Mouse (Mus musculus): ENCODE data around the gene Tmem43. TPM values are rescaled to one million over a fixed set of nuclear protein-coding genes. Genes with fewer than 3 reads are reported as not detected.

Tmem43 gene
- total RNA-seq, 1 experiment from 2014 or later: 46.2 TPM

DNA sequence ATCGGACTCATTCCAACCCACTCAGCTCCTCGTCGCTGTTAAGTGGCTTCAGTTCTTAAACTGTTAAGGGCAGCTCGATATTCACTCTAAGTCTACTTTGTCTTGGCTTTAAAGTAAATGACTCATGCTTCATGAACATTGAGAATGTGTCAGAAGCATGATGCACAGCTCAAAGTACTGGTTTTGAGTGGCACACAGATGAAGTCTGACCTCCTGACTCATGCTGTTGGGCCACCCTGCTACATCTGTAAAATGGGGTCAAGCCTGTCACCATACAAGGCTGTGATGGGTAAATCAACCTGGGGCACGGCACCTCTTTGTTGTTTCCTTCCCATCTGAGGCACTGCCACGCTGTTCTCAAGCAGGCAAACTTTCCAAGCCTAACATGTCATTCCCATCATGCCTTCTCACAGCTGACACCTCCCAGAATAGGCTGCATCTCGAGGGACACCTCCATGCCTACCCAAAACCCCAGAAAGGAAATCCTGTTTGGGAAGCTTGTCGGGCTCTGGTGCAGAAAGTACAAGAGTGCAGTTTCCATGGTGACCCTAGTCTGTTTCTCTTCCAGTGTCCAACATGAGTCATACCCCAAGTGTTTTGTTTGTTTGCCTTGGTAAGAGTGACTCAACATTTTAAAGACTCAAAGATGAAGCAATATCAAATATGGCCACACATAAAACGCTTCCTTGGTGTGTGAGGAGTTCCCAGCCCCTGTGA, 15.2 kb downstream of the Tmem43 start:
- peak; percentile 80 for ATAC-seq (replicated peaks; ENCODE audit: low read depth, poor library complexity, severe bottlenecking)

DNA sequence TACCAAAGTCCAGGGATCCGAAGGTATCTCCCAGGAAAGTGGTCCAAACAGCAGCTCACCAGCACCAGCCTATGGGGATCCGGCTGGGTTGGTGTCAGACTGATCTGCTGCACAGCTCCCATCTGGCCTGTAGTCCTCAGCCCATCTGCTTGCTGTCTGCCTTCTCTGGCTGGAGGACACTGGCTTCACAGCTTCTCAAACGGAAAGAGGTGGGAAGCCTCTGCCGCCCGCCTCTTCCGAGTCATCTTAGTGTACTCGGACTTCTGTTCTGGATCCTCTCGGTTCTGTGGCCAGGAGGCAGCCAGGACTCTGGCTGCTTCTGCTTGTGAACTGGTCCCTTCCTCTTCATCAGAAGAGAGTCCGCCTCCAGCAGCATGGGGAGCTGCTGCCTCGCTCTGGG, 16.4 kb downstream of the Tmem43 start:
- no peak for ATAC-seq (replicated peaks; ENCODE audit: low read depth, poor library complexity, severe bottlenecking)

DNA sequence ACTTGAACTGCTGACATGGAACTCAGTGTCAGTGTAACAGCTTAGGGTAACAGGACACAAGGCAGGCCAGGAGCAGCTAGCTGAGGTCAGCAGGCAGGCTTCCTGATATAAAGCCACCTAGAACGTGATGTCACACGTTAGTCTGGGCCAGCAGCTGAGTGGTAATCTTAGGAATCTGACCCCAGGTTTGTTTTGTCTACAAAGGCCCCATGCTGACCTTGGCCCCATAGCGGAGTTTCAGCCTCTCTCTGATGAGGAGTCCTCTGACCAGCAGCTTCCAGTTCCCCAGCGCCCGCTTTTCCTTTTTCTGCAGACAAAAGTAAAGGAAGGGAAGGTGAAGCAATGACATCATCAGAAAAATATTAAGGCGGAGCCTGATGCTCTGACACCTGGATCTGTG, 17.5 kb downstream of the Tmem43 start:
- no peak for ATAC-seq (replicated peaks; ENCODE audit: low read depth, poor library complexity, severe bottlenecking)

DNA sequence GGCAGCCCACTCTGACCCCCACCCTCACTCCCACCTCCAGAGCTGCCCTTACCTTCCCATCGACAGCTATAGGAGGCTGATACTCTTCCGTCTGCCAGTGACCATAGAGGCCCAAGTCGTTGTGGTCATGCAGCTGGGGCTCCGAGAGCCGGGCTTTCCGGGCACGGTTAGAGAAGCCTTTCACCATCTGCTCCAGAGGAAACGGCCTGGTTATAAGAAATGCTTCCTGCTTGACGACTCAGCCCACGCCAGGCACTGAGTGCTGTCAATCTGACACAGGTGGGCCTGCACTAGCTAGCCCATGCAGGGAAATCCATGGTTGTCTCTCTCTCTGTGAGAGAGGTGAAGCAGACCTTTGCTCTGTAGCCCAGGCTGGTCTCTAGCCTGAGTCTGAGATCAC, 19.6 kb downstream of the Tmem43 start:
- ATAC-seq (replicated peaks; ENCODE audit: low read depth, poor library complexity, severe bottlenecking): peak; percentile 57

DNA sequence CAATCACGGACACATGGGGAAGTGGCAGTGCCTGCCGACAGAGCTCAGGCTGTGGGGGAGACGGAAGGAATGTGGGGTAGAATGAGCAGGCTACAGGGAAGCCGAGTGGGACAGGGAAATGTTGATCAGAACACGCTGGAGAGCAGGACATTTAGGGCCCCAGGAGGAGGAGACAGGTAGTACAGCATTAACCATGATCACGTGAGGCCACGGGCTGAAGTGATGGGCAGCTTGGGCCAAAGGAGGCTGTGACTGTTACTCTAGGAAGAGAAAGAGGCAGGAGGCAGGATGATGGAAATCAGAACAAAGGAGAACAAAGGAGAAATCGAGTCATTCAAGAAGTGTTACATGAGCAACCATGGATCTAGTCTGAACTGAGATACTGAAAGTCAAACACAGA, 21.0 kb downstream of the Tmem43 start:
- no peak for ATAC-seq (replicated peaks; ENCODE audit: low read depth, poor library complexity, severe bottlenecking)

DNA sequence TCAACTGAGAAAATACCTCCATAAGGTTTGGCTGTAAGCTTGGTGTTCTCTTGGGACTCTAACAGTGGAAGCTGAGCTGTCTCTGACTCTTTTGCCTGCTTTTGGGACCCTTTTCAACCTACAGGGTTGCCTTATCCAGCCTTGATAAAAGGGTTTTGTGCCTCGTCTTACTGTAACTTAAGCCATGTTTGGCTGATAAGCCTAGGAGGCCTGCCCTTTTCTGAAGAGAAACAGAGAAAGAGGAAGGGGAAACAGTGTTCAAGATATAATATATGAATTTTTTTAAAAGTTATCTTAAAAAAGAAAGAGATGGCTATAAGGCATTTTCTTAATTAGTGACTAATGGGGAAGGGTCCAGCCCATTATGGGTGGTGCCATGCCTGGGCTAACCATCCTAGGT, 29.8 kb downstream of the Tmem43 start:
- no peak for ATAC-seq (replicated peaks; ENCODE audit: low read depth, poor library complexity, severe bottlenecking)

DNA sequence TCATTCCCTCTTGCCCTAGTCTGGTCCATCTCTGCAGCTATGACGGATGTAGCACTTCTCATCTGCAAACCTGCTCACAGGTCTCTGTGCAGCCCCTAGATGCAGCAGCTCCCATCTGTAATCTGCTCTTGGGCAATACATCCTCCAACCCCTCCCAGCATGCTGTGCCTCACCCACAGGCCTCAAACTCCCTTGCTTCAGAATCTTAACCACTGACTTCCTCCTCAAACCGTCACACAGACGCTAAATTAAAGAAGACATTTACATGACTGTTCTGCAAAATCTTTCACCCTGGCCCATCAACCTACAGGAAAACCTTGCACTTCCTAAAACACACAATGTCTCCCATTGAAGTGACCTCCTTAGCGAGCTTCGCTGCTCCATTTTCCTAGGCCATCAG, 32.5 kb downstream of the Tmem43 start:
- ATAC-seq (replicated peaks; ENCODE audit: low read depth, poor library complexity, severe bottlenecking): peak; percentile 96

DNA sequence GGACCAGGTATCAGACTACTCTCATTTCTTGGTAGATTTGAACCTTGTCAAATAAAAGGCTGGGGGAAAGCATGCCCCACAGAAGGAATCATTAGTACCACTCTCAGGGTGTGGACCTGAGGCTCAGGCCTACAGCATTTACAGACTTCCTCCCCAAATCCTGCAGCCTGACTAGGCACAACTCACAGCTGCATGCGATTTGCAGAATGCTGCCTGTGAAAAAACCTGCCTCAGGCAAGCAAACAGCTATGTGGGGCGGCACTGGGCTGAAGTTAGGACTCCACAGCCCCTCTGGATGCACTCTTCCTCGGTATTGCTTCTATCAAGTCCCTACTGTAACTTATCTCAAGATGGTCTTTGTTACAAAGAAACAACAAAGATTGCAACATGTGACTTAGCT, 34.5 kb downstream of the Tmem43 start:
- no peak for ATAC-seq (replicated peaks; ENCODE audit: low read depth, poor library complexity, severe bottlenecking)

DNA sequence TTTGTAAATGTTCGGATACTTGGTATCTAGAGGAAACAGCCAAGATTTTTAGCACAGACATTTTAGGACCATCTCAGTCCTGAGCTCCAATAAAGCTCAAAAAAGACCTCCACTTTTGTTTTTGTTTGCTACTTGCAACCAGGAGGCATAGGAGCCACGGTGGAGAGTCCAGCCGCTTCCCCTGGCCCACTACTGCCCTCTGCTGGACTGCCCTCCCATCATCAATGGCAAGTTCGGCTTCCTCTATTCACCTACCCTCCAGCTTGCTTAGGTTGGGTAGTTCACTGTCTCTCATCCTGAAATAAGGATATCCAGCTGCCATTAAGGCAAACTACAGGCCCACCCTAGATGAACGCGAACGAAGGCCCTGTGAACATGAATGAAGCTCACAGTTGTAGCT, 35.8 kb downstream of the Tmem43 start:
- peak; percentile 59 for ATAC-seq (replicated peaks; ENCODE audit: low read depth, poor library complexity, severe bottlenecking)

DNA sequence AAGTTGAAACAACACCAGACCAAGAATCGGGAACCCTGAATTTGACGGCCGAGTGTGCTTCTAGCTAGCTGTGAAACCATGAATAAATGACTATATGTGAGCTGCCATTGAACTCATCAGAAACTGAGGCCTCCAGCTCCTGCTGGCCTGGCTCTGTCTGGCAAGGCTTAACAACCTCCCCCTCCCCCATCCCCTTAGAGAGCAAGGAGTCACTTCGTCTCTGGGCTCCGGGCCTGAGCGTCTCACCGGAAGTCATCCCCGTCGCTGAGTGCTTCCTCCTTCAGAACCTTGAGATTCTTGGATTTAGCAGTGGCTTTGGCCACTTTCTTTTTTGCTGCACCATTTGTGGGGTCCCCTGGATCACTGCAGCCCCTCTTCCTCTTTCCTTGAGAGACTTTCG, 36.7 kb downstream of the Tmem43 start:
- no peak for ATAC-seq (replicated peaks; ENCODE audit: low read depth, poor library complexity, severe bottlenecking)

DNA sequence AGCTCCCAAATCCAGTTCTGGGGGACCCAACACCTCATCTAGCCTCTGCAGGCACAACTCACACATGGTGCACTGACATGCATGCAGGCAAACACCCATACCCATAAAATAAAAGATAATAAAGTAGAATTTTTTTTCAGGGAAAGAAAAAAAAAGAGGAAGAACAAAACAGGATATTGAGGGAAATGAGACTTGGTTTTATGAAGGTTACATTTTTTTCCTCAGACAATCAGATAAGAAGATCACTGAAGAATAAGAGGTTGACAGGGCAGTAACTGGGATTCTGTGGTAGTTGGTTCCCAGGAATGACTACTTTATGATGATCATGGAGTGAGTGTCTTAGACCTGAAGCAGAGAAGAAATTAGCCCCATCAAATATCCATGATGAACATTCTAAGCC, 40.6 kb downstream of the Tmem43 start:
- ATAC-seq (replicated peaks; ENCODE audit: low read depth, poor library complexity, severe bottlenecking): no peak

DNA sequence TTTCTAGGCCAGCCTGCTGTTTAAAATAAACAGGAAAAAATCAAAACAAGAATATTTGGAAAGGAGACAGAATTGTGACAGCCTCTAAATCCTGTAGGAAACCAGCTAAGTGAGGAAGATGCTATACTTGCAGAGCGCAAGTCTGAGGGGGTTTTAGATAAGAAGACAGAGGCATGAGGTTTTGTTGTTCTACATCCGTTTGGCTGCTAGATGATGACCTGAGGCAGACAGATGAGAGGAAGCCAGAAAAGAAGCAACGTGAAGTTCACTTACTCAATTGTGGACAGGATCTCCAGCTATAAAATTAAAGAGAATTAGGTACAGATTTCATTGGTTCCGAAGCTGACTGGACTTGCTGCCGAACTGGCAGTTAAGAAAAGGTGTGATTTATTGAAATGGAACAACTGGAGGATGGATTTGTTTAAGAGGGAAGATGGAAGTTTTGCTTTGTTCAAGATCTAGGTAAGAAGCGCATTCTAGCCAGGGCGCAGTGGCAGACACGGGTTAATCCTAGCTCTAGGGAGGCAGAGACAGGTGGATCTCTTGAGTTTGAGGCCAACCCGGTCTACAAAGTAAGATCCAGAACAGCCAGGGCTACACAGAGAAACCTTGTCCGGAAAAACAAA, 41.3 kb downstream of the Tmem43 start:
- ATAC-seq (replicated peaks; ENCODE audit: low read depth, poor library complexity, severe bottlenecking): no peak

DNA sequence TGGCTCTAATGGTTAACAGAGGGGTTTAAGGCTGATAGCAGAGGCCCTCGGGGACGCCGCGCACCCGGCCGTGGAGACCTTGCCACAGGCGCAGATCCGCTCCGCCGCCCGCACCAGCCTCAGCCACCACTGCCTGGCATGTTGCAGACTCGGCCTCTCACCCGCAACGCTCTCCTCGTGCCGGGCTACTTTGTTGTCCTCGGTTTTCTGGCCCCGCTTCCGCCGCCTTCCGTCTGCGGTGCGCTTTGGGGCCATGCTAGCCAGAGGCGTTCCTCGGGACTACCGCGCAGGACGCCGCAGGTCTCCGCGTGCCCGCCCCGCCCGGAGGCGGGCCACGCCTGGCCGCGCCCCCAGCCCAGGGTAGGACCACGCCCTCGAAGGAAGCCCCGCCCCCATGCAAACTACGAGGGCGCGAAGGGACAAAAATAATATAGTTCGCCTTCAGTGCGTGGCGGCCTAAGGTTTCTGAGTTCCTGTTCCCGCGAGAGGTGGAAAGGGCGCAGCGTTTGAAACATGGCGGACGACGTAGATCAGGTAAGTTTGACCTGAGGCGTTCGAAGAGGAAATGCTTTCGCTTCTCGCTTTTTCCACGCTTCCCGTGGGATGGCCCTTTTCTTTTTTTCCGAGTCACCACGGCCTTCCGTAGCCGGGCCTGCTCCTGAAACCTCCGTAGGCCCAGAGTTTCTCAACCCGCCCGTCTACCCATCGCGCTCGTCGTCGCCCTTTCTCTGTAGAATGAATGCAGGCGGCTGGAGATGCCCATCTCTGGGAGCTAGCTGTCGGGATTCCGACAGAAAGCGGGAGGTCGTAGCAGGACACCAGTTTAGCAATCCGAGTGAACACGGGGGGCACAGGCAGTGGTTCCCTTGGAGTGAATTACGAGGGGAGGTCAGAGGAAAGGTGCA, 42.3 kb downstream of the Tmem43 start, which contains the start of the genes Xpc and Lsm3:
TSS of gene Xpc (minus strand) at position 344 of the 905 bp plus-strand sequence.
TSS of gene Lsm3 (plus strand) at position 384 of the 905 bp plus-strand sequence.
- peak; percentile 90 for ATAC-seq (replicated peaks; ENCODE audit: low read depth, poor library complexity, severe bottlenecking)

DNA sequence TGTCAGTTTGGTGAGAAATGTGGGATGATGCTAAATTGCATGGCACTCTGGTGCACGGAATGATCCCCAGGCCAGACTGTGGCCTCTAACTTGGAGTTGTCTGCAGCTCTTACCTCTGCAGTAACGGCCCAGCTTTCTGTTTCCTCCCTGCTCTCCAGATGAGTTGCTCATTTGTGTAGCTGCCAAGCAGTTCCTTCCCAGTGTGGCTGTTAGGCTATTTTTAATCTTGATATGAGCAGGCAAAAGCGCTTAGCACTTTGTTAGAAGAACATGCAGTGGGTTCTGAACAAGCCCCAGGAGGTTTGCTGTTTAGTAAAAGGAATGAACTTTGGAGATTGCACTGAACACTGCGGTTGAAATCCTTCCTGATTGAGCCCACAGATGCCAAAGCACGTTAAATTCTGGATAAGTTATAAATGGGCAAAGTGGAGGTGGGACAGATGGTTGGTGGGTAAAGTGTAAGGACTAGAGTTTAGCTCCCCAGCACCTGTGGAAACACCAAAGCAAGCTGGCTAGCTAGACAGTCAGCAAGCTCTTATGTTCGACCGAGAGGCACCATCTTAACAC, 45.0 kb downstream of the Tmem43 start:
- ATAC-seq (replicated peaks; ENCODE audit: low read depth, poor library complexity, severe bottlenecking): 0 out of 2 replicates have a peak, but pooled peaks have one; percentile 12

DNA sequence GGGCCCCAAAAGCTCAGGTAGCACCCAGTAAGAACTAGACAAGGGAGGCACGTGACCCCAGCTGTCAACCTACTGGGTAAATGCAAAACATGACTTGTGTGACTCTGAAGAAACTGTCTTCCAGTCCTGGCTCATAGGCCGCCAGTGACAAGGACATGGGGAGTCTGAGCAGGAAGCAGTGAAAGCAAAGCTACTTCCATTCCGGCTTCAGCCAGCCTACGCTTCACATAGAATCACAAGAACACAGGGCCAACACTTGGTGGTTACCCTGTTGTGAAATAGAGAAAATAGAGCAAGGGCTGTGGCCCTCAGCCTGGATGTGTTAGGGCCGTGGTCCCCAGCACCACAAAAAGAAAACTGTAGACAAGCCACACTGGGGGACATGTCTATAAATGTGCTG, 49.3 kb downstream of the Tmem43 start:
- no peak for ATAC-seq (replicated peaks; ENCODE audit: low read depth, poor library complexity, severe bottlenecking)

DNA sequence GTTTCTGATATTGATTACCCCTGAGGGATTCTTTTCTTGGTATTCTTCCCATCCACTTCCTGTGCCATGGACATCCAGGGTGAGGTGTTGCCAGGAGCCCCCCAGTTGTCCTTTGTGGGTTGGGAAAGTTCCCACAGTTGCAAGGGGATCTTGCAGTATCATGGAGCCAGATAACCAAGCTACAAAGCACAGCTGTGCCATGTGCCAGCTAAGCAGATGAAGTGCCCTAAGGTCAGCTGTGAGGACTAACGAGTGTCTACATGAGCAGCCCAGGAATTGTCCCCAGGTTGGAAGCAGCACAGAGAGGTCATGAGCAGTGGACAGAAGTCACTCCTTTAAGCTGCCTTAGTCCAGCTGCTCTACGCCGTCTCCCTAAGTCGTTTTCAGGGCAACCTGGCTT, 52.0 kb downstream of the Tmem43 start:
- no peak for ATAC-seq (replicated peaks; ENCODE audit: low read depth, poor library complexity, severe bottlenecking)

DNA sequence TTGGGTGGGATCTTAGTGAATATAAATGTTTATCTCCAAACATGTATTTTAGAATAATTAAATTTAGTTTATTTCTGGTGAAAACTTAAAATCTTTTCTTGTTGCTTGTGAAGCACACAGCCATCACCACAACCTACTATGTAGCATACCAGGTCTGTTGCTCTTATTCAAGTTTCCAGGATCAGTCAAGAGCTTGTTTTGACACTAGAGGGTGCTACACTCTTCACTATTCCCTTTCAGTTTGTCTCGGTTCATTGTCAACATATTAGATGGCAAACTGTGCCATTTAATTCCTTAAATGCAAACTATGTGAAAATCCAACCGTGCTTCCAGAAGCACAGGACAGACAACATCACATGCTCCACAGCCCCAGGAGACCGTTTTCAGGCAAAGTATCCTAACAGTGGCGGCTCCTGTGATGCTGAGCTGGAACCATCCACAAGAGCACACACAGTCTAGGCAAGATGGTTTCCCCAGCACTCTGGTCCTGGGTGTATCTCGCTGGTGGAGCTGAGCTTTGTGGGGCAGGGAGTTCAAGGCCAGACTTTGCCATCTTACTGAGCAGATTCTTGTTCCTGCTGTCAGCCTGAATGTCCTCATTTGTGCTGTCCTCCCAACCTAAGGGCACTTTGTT, 53.8 kb downstream of the Tmem43 start:
- peak; percentile 88 for ATAC-seq (replicated peaks; ENCODE audit: low read depth, poor library complexity, severe bottlenecking)

DNA sequence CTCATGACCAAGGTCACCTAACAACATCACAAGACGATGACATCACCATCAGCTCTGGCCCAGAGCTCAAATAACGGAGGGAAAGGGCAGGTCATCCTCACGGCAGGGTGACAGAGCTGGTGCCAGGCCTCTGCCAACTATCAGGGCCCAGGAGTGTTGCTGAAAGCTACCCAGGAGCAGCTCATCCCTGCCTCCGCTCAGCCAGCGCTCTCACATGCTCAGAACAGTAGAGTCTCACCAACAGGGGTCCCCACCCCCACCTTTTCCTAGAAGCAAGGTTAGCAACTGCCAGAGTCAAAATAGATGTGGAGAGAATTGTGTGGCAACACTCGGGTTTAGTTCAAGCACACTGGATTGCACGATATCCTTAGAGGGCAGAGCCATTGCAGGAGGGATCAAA, 54.8 kb downstream of the Tmem43 start:
- no peak for ATAC-seq (replicated peaks; ENCODE audit: low read depth, poor library complexity, severe bottlenecking)

DNA sequence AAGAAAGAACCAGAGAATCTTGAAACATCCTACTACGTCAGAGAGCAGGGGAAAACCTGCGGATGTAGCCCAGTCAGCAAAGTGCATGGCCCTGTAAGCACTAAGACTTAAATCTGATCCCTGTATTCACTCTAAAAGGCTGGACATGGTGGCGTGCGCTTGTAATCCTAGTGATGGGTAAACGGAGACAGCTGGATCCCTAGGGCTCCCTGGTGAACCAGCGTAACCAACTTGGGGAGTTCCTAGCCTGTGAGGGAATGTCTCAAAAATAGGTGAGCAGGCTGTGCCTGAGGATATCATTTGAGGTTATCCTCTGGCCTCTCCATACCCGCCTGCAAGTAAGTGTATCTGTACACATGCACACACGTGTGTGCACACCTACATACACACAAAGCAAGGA, 57.2 kb downstream of the Tmem43 start:
- ATAC-seq (replicated peaks; ENCODE audit: low read depth, poor library complexity, severe bottlenecking): no peak

DNA sequence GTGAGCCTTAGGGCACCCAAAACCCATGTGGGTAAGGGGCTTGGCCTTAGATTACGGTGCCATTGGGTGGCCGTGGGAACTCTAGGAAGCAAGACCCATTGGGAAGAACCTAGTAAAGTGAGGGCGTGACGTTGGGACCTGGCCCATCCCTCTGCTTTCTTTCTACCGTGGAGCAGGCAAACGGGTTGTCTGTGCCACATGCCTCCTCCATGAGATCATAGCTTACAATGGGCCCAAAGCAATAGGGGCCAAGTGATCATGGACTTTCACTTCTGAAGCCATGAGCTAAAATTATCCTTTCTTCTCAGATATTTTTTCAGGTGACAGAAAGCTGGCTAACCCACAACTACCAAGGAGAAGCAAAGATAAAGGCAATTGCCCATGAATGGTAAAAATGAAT, 57.8 kb downstream of the Tmem43 start:
- no peak for ATAC-seq (replicated peaks; ENCODE audit: low read depth, poor library complexity, severe bottlenecking)

Data from common myeloid progenitor, adult 5-6 weeks (primary cell).